Mouse (Mus musculus) thymus, postnatal 14 days (tissue): Measurements from ENCODE around the gene Olfr549.

Experiments
- DNase-seq: peaks from one replicate; pipeline ENCODE4 v3.0.0; 2021

Gene Olfr549

DNA sequence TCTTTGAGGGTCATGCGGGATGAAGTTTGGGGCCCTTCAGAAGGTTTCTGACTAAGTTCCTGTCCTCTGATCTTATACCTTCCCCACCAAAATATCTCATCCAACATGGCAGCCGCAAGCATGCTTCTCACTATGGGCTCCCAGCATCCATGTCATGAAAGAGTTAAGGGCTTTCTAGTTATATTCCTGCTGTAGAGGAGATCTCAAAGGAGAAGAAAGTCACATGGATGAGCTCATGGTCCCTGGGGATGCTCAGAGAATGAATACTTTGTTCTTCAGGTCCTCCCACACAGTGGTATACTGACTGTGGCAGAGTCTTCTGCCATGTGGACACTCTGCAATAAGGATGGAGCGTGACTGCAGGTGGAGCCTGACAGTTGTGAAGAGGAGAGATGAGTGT lies at the start of gene Olfr549:
Gene Olfr549, plus strand, starts transcription at position 301 of the 400 bp plus-strand sequence.
- no peak for DNase-seq

DNA sequence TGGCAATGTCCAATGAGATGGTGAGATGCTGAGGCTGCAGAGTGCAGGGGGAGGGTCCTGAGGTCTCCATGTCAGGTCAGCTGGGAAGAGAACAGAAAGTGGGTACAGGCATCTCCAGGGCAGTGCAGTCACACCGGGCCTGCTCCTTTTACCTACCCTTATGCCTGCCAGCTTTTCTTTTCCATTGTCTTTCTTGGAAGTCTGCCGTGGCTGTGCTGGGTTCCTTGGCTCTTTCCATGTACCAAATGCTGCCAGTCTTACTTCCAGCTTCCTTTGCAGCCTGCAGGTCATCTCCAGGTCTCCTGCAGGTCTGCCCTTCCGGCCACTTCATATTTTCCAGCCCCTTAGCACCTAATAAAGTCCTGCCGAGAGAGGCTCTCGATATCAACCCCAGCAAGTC lies 47.7 kb upstream of the Olfr549 start:
- no peak for DNase-seq

DNA sequence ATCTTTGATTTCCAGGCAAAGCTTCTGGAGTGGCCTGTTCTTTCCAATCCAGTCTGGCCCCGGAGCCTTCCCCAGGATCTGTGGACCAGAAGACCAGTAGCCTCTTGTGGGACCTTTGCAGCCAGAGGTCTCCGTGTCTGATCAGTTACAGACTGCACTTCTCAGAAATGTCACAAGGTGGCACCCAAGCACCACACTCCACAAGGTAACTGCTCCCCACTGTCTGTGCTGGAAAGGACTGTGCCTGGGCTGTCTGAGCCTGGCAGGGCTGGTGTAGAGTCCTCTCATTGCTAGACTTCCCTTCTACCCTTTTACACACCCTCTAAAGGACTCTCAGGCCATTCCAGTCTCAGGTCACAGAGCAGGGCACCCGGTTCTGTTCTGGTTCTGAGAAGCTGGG lies 42.8 kb upstream of the Olfr549 start:
- peak; percentile 72 for DNase-seq

DNA sequence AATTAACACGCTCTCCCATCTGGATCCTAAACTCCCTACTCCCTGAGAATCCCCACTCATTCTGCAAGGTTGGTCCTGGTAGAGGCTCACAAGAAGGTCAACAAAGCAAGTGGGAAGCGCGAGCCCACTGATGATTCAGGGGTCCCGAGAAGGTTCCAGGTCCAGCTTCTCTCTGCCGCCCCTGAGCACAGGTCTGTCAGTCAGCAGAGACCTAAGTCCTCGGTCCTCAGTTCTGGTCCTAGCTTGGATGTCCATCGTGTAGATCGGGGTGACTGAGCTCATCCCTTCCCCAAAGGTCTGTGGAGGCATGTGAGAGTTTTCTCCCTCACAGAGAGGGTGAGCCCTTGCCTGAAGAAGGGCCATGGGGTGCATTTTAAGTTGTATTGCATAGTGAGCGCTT lies 41.6 kb upstream of the Olfr549 start:
- no peak for DNase-seq

DNA sequence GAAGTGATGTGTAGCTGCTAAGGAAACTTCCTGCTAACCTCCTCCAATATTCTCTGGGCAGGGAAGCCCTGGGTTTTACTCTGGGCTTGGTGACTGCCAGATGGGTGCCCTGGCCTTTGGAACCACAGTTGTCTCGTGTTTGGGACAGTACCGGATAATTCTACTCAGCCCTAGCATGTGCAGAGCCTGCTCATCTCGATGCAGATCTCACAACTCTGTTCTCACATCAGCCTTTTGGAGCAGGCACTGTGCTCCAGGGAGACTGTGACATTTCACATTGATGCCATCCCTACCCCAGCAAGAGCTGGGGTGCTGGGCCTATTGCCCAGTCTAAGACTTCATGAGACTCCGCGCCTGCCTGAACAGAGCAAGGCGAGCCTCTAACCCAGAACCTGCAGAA lies 41.0 kb upstream of the Olfr549 start:
- no peak for DNase-seq

DNA sequence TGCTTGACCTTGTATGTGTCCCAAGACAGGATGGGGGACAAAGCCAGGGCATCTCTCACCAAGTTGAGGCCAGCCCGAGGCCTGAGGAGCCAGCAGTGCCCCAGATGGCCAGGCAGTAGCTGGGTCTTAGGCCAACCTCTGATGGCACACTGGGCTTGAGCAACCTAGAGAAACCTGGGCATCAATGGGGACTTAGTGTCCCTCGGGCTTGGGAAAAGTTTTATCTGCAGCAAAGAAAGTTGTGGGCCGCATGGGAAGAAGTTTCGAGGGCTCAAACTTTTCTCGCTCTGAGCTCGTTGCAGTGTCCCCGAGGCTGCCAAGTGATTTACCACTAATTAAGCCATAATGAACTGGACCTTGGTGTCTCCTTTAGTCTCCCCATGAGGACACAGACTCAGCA lies 39.9 kb upstream of the Olfr549 start:
- DNase-seq: no peak

DNA sequence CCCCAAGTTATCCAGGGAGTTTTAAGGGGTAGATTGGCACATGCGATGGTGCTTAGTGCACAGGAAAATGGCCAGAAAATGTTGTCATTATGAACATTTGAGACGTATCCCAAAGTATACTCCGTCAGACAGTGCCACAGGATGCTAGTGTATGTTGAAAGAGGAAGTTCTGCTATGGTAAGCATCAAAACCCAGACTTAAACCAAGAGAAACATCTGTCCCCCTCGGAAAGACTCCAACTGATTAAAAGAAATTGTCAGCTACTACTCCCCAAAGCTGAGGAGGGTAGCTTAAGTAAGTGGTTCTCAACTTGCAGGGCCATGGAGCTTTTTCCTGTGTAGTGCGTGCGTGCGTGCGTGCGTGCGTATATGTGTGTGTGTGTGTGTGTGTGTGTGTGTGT lies 37.7 kb upstream of the Olfr549 start:
- DNase-seq: no peak

DNA sequence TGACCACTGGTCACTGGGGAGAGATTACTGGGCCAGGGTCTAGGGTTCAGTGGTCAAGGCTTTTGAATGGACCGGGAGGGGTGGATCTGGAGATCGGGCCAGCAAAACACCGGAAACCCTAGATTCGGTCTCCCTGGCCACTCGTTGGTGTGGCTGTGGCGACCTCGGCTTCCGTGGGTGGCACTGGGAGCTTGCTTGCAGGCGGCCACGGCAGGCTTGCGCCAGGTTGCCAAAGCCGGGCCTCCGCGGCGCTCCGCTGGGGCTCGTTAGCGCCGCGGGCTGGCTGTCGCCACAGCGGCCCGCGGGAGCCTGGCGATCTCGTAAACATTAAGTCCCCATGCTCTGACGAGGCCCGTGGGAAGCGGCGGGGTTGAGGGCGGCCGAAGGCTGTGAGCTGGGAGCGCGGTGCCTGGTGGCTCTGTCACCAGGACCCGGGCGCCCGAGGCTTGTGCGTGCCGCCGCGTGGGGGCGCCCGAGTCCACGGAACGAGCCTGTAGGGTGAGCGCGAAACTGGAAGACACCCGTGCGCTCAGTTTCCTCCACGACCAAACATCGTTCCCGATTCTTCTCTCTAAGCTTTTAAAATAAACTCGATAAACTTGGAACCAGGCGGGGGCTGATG lies 36.7 kb upstream of the Olfr549 start:
- peak; percentile 90 for DNase-seq

DNA sequence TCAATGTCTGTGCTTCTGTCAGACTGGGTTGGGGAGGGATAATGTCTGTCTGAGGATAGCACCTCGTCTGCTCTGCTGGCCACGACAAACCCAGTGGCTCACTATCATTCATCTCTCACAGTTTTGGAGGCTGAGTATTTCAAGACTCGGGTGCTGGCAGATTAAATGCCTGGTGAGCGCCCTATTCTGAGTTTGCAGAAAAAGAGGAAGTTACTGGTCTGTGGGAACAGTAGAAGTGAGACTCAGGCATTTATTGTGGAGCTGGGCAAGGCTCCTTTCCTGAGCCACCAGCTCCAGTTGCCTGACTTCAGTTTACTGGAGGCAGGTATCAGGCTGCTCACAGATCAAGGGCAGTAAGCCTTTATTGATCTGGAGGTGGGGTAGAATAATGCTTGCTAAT lies 35.5 kb upstream of the Olfr549 start:
- DNase-seq: no peak

DNA sequence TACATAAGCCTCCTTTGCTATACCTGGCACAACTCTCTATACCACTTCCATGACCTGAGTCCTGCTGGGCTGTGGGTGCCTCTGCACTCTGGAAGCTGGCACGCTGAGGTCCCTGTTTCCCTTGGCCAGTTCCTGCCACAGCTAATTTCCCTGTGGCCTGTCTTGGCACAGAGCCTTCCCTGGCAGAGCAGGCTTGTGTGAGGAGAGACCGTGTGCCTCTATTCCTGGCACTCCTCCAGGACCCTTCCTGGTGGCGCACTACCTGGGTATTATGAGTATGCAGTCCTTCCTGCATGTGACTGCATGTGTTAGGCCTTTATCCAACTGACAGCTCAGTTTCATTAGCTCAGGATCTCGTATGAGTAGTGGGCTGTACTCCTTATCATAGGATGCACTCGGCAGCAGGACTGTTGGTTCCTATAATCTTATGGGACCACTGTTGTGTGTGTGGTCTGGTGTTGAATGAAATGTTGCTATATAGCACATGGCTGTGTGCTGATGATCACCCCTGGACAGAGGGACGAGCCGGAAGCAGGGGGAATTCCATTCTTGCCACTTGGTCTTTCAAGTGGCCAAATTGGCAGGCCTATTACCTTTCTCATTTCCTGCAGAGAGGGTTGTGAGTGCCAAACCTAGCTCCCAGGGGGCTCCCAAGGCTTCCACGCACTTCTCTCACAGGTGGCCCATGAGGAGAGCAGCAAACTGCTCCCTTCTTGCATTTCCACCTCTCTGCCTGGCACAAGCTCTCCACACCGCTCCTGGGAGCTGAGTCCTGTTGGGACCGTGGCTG lies 33.2 kb upstream of the Olfr549 start:
- no peak for DNase-seq

DNA sequence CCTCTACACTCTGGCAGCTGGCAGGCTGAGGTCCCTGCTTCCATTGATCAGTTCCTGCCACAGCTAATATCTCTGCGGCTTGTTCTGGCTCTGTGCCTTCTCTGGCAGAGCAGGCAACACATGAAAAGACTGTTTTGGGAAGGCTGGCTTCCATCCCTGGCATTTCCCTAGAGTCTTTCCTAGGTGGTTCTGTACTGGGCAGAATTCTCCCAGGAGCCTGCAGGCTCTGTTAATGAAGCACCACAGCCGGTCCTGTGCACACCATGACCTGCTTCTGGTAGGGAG lies 32.7 kb upstream of the Olfr549 start:
- DNase-seq: no peak

DNA sequence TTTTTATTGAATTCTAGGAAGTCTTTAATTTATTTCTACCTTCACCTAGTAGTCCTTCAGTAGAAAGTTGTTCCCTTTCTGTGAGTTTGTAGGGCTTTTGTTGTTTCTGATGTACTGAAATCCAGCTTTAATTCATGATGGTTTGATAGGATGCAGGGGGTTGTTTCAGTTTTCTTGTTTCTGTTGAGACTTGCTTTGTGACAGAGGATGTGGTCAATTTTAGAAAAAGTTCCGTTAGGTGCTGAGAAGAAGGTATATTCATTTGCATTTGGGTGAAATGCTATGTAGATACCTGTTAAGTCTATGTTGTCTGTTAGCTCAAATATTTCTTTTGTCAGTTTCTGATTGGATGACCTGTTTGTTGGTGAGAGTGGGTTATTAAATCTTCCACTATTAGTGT lies 20.6 kb upstream of the Olfr549 start:
- no peak for DNase-seq

DNA sequence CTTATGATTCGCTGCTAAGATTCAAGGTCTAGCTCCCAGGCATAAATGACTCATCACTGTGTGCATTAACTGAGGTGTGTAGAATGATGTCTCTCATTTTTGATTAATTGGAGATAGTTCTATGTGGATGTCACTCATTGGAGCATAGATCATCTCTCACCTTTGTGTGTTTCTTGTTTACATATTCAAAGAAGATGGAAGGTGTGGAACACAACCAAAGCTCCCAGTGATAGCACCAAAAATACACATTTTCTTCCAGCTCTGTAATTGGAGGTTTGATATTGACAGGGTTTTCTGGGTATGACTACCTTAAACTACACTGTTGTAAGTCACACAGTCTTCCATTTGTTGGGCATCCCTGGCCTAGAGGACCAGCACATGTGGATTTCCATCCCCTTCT lies 15.2 kb upstream of the Olfr549 start, which contains the start of gene Olfr547:
Gene Olfr547, plus strand, starts transcription at position 301 of the 400 bp plus-strand sequence.
- no peak for DNase-seq

DNA sequence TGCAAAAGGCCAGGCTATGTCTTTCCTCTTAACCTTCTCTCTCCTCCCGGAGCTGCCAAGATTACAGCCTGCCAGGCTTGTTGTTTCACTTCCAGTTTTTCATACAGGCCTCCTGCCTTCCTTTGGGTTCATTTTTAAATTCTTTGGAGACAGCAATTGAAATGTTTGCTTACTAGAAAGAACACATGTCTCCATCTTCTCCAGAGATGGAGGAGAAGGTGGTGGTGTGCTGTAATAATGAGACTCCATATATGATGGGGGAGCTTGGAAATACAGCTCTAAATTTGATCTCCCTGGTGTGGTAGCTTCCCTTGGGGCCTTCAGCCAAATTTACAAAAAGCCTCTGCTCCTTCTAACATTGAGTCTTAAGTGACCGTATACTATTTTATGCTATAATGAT lies 9.1 kb upstream of the Olfr549 start, which contains the start of gene Olfr548-ps1:
Gene Olfr548-ps1, plus strand, starts transcription at position 301 of the 400 bp plus-strand sequence.
- DNase-seq: no peak

DNA sequence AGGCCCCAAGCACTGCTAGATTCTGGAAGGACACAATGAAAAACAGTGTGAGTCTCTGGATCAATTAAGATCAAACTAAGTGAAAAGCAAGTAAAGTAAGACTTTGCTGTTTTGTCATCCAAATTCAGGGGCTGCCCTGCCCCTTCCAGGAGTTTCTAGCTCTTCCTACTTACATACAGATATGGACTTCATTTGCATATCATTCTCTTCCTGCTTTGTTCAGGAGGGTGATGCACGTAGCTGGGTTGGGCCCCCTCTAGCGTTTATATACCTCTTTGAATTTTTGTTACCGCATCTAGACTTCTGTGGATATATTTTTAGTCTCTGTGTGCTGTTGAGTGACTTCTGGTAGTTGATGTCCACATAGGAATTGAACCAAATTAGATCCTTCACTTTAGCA lies 8.4 kb upstream of the Olfr549 start:
- DNase-seq: no peak

DNA sequence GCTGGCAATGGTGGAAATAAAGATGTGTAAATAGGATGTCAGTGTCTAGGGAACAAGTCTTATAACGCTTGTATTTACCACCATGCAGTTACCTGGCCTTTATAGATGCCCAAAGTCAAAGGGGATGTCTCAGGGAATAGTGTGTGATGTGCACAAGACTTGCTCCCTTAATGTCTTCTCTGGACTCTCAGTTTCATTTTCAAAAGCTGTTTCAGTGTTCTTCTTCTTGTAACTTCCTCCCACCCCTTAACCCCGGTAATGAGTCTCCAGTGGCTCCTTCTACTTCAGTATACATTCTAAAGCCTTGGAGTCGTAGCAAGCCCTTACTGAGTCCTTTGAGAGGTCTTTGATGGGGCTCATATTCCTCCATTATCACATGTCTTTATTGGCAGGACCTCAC lies 3.6 kb downstream of the Olfr549 start:
- no peak for DNase-seq

DNA sequence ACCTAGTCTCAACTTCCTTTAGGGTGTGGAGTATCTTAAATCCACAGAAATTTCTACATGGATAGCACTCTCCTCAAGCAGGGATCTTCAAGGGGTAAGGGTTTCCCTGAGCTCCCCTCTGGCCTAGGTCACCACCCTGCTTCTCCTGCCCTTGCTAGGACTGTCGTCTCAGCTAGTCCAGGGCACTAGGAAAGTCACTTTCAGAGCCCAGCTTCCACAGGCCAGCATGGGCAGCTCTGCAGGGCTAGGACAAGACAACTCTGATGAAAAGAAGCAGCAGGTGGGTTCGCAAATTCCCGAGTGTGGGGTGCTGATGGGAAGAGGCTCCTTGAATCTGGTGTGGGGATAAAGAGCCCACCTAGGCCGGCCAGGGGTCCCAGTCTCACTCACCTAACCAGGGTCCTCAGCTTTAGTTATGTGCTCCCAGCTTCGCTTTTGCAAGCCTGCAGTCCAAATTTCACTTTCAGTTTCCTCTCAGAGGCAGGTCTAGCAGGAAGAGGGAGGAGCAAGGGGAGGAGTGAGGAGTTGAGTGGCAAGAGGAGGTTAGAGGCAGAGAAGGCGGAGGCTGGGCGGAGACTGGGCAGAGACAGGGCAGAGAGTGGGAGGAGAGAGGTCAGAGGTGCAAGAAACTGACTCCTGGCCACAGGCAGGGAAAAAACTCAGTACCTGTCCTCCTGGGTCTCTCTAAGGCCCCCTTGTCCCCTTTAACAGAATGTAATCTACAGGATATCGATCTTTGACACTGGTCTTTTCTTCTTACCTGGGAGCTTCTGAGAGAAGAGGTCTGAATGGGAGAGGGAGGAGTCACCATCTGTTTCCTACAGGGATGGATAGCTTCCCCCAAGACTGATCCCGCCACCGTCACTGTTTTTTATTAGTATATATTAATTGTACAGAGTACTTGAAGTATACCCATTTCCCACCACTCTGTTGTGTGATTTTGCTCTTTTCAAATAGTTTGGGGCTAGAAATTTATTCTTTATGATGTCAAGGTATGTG lies 15.6 kb downstream of the Olfr549 start, which contains the start of gene Trim21:
Gene Trim21, minus strand, starts transcription at position 488 of the 999 bp plus-strand sequence.
- DNase-seq: peak; percentile 90

DNA sequence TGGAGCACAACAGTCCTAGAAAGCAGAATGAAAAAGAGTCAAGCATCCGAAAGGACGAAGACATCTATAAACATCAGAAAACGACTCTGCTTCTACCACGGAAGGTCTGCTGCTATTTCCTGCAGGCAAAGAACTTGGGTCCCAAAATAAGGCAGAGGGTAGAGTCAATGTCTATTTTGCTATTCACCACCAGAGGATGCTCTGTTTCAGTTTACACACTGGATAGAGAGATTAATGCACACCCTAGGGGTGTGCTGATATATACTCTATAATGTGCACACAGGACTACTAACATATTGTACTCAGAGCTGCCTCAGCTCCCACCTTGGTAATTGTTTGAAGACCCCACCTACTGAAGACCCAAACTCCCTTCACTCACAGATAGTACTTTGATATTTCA lies 16.5 kb downstream of the Olfr549 start:
- DNase-seq: no peak

DNA sequence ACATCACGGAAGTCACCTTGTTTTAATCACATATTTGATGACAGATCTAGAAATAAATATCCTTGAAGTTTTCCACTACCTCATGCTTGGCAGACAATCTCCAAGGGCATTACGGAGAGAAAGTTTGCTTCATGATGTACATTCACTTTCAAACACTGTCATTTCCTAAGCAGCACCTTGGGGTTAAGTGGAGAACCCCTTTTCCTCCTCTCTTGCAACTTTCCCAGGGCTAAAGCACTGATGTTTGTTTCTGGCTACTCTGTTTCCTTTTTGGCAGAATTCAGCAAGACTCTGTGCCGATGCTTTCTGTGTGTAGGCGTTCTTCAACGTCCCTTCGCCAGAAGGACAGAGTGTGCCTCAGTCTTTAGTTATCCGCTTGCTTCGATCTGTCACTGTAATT lies 21.5 kb downstream of the Olfr549 start, which contains the start of gene Olfr550:
Gene Olfr550, plus strand, starts transcription at position 301 of the 400 bp plus-strand sequence.
- DNase-seq: no peak

DNA sequence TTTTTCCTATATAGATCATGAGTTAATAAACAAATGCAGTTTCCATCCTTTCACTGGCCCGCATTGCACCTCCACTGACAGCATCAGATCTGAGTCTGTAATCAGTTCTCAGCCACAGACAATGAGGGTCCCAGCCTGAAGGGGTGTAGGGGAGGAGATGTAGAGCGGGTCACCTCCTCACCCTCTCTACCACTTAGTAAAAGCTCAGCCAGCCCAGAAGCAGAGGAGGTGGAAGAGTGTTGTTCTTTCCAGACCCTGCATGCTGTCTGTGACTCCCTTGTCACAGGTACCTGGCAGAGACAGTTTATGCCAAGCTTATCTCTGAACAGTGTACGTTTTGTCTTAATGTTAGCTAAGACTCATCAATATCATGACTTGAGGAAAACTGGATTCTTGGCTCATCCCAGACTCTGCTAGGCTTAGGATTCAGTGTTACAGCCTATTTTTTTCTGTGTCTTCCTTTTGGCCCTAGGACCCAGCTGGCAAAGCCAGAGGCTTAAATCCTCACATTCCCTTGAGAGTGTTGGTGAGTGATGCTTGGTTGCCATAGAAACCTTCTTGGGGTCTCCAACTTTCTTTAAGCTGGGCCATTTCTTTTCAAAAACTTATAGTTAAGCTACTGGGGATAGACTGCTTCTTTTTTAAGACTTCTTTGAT lies 23.6 kb downstream of the Olfr549 start:
- no peak for DNase-seq

DNA sequence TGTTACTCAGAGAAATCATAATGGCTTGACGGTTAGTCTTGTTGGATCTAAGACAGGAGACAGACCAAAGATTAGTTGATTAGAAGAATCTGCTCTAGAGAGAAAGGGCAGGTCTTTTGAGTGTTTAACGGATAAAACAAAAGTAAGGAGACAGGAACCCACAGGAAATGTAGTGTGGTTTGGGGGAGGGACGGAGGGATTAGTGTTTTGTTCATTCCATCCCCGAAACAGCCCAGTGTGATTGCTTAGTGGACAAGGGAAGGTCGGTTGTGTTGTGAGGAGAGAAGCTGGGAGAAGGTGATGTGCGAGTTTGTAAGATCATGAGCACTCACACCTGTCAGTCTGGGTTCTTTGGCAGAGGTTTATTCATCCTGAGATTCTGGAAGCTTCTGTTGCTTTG lies 26.3 kb downstream of the Olfr549 start:
- no peak for DNase-seq

DNA sequence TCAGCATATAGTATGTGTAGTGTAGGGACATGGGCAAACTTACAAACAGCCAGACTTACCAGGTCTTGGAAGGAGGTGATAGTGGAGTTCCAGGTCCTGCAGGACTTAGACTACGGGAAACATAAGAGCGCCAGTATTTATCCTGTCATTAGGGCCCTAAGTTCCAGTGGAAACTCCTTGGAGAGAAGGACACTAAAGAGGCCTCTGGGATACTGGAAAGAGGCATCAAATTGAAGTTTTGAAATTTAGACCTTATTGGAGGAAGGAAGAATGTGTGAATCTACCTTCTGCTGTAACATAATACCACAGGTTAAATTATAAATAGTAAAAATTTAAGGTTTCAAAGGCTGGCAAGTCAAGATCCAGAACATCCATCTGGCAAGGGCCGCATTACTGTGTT lies 42.1 kb downstream of the Olfr549 start, which contains the start of gene Olfr551:
Gene Olfr551, minus strand, starts transcription at position 101 of the 400 bp plus-strand sequence.
- DNase-seq: no peak
